Mouse (Mus musculus): Measurements from ENCODE around the gene Mbd6.

DNA sequence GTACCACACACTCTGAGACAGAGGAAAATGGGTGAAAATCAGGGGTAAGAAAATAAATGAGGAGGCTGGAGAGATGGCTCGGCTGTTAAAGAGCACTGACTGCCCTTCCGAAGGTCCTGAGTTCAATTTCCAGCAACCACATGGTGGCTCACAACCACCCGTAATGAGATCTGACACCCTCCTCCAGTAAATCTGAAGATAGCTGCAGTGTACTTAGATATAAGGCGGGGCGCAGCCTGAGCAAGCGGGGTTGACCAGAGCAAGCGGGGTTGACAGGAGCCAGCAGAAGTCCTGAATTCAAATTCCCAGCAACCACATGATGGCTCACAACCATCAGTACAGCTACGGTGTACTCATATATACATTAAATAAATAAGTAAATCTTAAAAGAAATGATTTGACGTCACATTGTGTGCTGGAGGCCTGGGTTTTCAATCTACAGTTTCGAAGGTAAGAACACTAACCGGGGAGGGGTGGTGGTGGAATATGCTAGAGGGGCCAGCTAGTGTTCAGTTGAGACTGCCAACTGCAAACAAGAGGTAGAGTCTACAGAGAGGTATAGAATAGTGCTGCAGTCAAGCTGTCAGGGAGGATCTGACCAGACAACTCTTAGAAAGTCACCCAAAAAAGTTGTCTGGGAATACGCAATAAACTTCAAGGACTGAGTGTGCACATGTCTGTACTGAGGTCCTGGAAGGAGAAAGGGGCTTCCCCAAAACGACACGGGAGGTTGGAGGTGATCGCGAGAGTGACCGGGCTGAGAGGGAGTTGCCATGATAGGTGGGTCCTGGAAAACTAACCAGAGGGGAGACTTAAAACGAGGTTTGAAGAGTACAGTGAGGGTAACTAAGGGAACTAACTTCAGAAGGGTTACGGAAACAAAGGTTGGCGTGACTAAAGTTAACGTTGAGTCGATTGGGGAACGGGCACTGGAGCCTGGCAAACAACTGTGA lies 22.0 kb upstream of the Mbd6 start:
- no peak for TF ChIP-seq POLR2A (IDR thresholded peaks at IDR 0.05; ENCODE audit: borderline replicate concordance, control insufficient read depth, low read depth, low read length)
- TF ChIP-seq CTCF (IDR thresholded peaks at IDR 0.05; ENCODE audit: control insufficient read depth, insufficient read depth, low read length): no peak

All from bone marrow, adult 2 months (tissue).